Mouse (Mus musculus): ENCODE results near the gene Gm20388. TPM values are rescaled to one million over a fixed set of nuclear protein-coding genes. Genes with fewer than 3 reads are reported as not detected.

The Gm20388 gene
- polyA plus RNA-seq, 1 experiment from 2014 or later: 3.6 TPM

GRCm38 (mm10) chr8:120309326-120309725, 398.7 kb downstream of the Gm20388 start:
- Histone ChIP-seq H3K27ac (replicated peaks) (peak overlapping the region; percentile 63; the same call in 1 of the 2 replicates), H3K9me3 (no peaks in the 10 kb centered on the region), H3K36me3 (replicated peaks) (no peaks in the 10 kb centered on the region), H3K4me3 (no peak overlapping the region), H3K4me1 (peaks cover 75% of the 10 kb centered on the region), H3K27me3 (replicated peaks; ENCODE audit: low read depth, poor library complexity, severe bottlenecking) (peaks cover 84% of the 10 kb centered on the region)
- 60% methylated on average over 18 of the region's 18 CpGs for WGBS
- peak; percentile 60 for DNase-seq (ENCODE audit: low spot score)

DNA sequence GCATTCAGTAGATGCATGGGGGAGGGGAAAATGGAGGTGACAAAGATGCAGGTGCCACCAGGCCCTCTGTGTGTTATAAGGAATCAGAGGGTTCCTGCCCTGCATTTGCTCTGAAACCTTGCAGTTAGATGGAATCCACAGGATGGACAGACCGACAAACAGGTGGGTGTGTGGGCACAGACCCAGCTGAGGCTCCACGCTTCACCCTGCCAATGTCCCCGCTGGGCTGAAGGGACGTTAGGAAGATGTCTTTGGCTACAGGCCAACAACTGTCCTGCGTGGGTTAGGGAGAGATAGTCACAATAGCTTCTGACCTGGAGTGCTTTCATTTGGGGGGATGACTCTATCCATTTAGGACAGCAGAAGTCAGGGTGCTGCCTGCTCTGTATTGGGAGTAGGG, 399.4 kb downstream of the Gm20388 start:
- no peak for DNase-seq (ENCODE audit: low spot score)
- no peaks in the 10 kb centered on the region for H3K36me3 ChIP-seq (replicated peaks)
- H3K4me1 ChIP-seq: peaks cover 68% of the 10 kb centered on the region
- H3K4me3 ChIP-seq: no peak overlapping the region
- peaks cover 84% of the 10 kb centered on the region for H3K27me3 ChIP-seq (replicated peaks; ENCODE audit: low read depth, poor library complexity, severe bottlenecking)
- no peaks in the 10 kb centered on the region for H3K9me3 ChIP-seq
- WGBS: 87% methylated on average over 5 of the region's 5 CpGs
- 0 out of 2 replicates have a peak overlapping the region, but pooled peaks have one; percentile 63 for H3K27ac ChIP-seq (replicated peaks)

- 0 out of 2 replicates have a peak overlapping the region, but pooled peaks have one; percentile 45 for H3K27ac ChIP-seq (replicated peaks)
Measured at GRCm38 (mm10) chr8:120312452-120312851, 401.8 kb downstream of the Gm20388 start.

DNA sequence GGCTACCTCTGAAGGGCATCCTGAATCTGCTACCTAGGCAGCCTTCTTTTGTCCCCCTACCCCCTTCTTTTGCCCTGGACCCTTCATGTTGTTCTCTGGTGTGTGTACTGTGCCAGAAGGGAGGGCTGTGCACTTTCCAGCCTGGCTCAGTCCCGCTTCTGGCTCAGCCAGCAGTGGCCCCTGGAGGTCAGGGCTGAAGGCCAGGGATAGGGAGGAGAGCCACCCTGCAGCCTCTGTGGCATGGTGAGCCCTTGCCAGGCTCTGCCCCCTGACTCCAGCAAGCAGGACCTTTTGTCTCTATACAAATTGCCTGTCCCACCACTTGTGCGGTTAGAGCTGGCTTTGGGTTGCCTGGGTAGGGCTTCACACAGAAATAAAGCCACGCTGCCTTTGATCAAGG, 403.0 kb downstream of the Gm20388 start:
- no peaks in the 10 kb centered on the region for H3K36me3 ChIP-seq (replicated peaks)
- peaks cover 69% of the 10 kb centered on the region for H3K4me1 ChIP-seq
- no peak for DNase-seq (ENCODE audit: low spot score)
- WGBS: 76% methylated on average over 3 of the region's 3 CpGs
- H3K9me3 ChIP-seq: no peaks in the 10 kb centered on the region
- peaks cover 72% of the 10 kb centered on the region for H3K27me3 ChIP-seq (replicated peaks; ENCODE audit: low read depth, poor library complexity, severe bottlenecking)
- 0 out of 2 replicates have a peak overlapping the region, but pooled peaks have one; percentile 40 for H3K27ac ChIP-seq (replicated peaks)
- no peak overlapping the region for H3K4me3 ChIP-seq

More at GRCm38 (mm10) chr8:120312452-120312851, 401.8 kb downstream of the Gm20388 start:
- Histone ChIP-seq H3K36me3 (replicated peaks) (no peaks in the 10 kb centered on the region), H3K9me3 (no peaks in the 10 kb centered on the region), H3K27me3 (replicated peaks; ENCODE audit: low read depth, poor library complexity, severe bottlenecking) (peaks cover 77% of the 10 kb centered on the region), H3K4me1 (peaks cover 69% of the 10 kb centered on the region), H3K4me3 (no peak overlapping the region)
- 88% methylated on average over 4 of the region's 4 CpGs for WGBS
- no peak for DNase-seq (ENCODE audit: low spot score)

GRCm38 (mm10) chr8:120314932-120315331, 404.3 kb downstream of the Gm20388 start:
- H3K27ac ChIP-seq (replicated peaks): no peak overlapping the region
- WGBS: 82% methylated on average over 5 of the region's 5 CpGs
- DNase-seq (ENCODE audit: low spot score): no peak
- H3K9me3 ChIP-seq: no peaks in the 10 kb centered on the region
- peaks cover 60% of the 10 kb centered on the region for H3K27me3 ChIP-seq (replicated peaks; ENCODE audit: low read depth, poor library complexity, severe bottlenecking)
- H3K4me1 ChIP-seq: peaks cover 68% of the 10 kb centered on the region
- no peaks in the 10 kb centered on the region for H3K36me3 ChIP-seq (replicated peaks)
- no peak overlapping the region for H3K4me3 ChIP-seq

- WGBS: 86% methylated on average over 4 of the region's 4 CpGs
- H3K27me3 ChIP-seq (replicated peaks; ENCODE audit: low read depth, poor library complexity, severe bottlenecking): peaks cover 54% of the 10 kb centered on the region
- H3K4me1 ChIP-seq: peaks cover 66% of the 10 kb centered on the region
Measured at GRCm38 (mm10) chr8:120315644-120316043, 405.0 kb downstream of the Gm20388 start.

DNA sequence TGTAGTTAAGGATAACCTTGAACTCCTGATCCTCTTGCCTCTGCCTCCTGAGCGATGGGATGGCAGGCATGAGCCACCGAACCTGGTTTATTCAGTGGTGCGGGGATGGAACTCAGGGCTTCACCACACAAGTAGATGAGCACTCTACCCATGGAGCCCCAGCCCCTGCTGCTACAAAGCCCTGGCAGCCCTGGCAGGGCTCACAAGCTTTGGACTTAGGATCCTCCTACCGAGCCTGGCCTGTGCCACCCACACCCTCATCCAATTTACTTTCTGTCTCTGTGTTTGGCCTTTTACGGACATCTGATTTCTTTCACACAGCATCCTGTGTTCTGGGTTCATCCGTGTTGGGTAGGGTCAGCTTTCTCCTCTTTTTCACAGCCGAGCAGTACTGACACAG, 406.1 kb downstream of the Gm20388 start:
- peak overlapping the region; percentile 30; the same call in 1 of the 2 replicates for H3K27ac ChIP-seq (replicated peaks)
- WGBS: 87% methylated on average over 7 of the region's 7 CpGs
- H3K4me3 ChIP-seq: no peak overlapping the region
- peaks cover 43% of the 10 kb centered on the region for H3K27me3 ChIP-seq (replicated peaks; ENCODE audit: low read depth, poor library complexity, severe bottlenecking)
- peaks cover 63% of the 10 kb centered on the region for H3K4me1 ChIP-seq
- H3K36me3 ChIP-seq (replicated peaks): no peaks in the 10 kb centered on the region
- no peaks in the 10 kb centered on the region for H3K9me3 ChIP-seq
- no peak for DNase-seq (ENCODE audit: low spot score)

More at GRCm38 (mm10) chr8:120315644-120316043, 405.0 kb downstream of the Gm20388 start:
- DNase-seq (ENCODE audit: low spot score): no peak
- Histone ChIP-seq H3K27ac (replicated peaks) (no peak overlapping the region), H3K9me3 (no peaks in the 10 kb centered on the region), H3K4me3 (no peak overlapping the region), H3K36me3 (replicated peaks) (no peaks in the 10 kb centered on the region)

- Histone ChIP-seq H3K36me3 (replicated peaks) (no peaks in the 10 kb centered on the region), H3K4me1 (peaks cover 68% of the 10 kb centered on the region), H3K27ac (replicated peaks) (peak overlapping the region; percentile 59; the same call in 1 of the 2 replicates), H3K27me3 (replicated peaks; ENCODE audit: low read depth, poor library complexity, severe bottlenecking) (peaks cover 37% of the 10 kb centered on the region), H3K4me3 (no peak overlapping the region), H3K9me3 (no peaks in the 10 kb centered on the region)
- 91% methylated on average over 21 of the region's 21 CpGs for WGBS
- no peak for DNase-seq (ENCODE audit: low spot score)
Measured at GRCm38 (mm10) chr8:120317118-120317824, 406.6 kb downstream of the Gm20388 start.

DNA sequence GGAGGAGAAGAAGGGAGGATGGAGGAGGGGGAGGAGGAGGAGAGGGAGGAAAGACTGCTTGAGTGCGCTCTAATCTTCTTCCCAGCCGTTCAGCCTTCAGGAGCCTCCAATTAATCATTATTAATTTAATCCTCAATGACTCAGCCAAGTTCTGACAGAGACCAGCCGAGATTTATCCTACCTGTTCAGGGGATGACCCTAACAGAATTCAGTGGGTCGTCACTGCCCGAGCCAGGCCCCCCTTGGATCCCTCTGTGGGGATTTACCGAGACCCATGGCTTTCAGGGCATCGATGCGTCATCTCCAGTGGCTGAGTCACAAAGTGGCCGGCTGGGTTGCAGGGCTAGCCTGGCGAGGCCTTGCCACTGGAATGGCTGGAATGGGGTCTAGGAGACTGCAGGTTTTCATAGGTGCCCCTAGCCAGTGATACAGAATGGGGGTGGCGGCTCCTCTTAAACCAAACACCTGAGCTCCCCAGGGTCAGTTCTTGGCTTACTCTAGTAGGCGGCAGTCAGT, 407.9 kb downstream of the Gm20388 start:
- 69% methylated on average over 12 of the region's 12 CpGs for WGBS
- H3K9me3 ChIP-seq: no peaks in the 10 kb centered on the region
- no peaks in the 10 kb centered on the region for H3K36me3 ChIP-seq (replicated peaks)
- no peak overlapping the region for H3K27ac ChIP-seq (replicated peaks)
- H3K4me3 ChIP-seq: no peak overlapping the region
- DNase-seq (ENCODE audit: low spot score): no peak
- peaks cover 77% of the 10 kb centered on the region for H3K4me1 ChIP-seq
- H3K27me3 ChIP-seq (replicated peaks; ENCODE audit: low read depth, poor library complexity, severe bottlenecking): peaks cover 33% of the 10 kb centered on the region

DNA sequence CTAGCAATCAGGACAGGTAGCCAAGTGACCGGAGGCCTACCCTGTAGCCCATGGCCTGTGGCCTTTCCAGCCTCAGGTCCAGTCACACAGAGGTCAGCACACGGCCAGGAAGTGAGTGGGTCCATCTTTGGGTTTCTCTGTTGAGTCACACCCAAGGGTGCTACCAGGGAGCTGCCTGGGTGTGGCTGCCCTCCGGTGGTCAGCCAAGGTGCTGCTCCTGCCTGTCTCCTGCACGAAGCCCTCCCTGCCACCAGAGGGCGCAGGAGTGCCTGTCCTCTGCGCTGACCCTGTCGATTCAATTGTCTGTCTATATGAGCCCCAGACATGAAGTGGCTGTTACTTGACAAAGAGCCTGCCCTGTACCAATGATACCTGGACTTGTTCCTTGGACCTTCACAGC, 408.8 kb downstream of the Gm20388 start:
- no peaks in the 10 kb centered on the region for H3K9me3 ChIP-seq
- H3K36me3 ChIP-seq (replicated peaks): no peaks in the 10 kb centered on the region
- 20% methylated on average over 7 of the region's 7 CpGs for WGBS
- peak overlapping the region; percentile 58; the same call in 1 of the 2 replicates for H3K27ac ChIP-seq (replicated peaks)
- peaks cover 31% of the 10 kb centered on the region; the same call in 1 of the 2 replicates for H3K27me3 ChIP-seq (replicated peaks; ENCODE audit: low read depth, poor library complexity, severe bottlenecking)
- peaks cover 80% of the 10 kb centered on the region for H3K4me1 ChIP-seq
- DNase-seq (ENCODE audit: low spot score): peak; percentile 87
- no peak overlapping the region for H3K4me3 ChIP-seq

DNA sequence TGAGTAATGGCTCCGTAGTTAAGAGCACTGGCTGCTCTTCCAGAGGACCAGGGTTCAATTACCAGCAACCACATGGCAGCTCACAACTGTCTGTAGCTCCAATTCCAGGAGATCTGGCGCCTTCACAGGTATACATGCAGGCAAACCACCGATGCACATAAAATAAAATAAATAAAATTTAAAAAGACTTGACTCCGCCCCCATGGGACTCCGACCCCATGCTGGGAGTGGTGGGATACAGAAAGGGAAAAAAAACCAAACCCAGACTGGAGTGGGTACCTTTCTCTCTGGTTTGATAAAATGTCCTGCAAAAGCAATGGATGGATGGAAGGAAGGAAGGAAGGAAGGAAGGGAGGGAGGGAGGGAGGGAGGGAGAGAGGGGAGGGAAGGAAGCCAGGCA, 409.5 kb downstream of the Gm20388 start:
- peaks cover 36% of the 10 kb centered on the region; the same call in 1 of the 2 replicates for H3K27me3 ChIP-seq (replicated peaks; ENCODE audit: low read depth, poor library complexity, severe bottlenecking)
- 88% methylated on average over 5 of the region's 5 CpGs for WGBS
- H3K9me3 ChIP-seq: no peaks in the 10 kb centered on the region
- H3K27ac ChIP-seq (replicated peaks): 0 out of 2 replicates have a peak overlapping the region, but pooled peaks have one; percentile 58
- peaks cover 87% of the 10 kb centered on the region for H3K4me1 ChIP-seq
- no peak for DNase-seq (ENCODE audit: low spot score)
- H3K4me3 ChIP-seq: no peak overlapping the region
- no peaks in the 10 kb centered on the region for H3K36me3 ChIP-seq (replicated peaks)

GRCm38 (mm10) chr8:120321724-120322123, 411.1 kb downstream of the Gm20388 start:
- Histone ChIP-seq H3K36me3 (replicated peaks) (no peaks in the 10 kb centered on the region), H3K4me1 (peaks cover 88% of the 10 kb centered on the region), H3K27ac (replicated peaks) (peak overlapping the region; percentile 88), H3K27me3 (replicated peaks; ENCODE audit: low read depth, poor library complexity, severe bottlenecking) (peaks cover 36% of the 10 kb centered on the region), H3K4me3 (no peak overlapping the region), H3K9me3 (no peaks in the 10 kb centered on the region)
- 32% methylated on average over 6 of the region's 6 CpGs for WGBS
- peak; percentile 64 for DNase-seq (ENCODE audit: low spot score)

All from embryonic facial prominence, embryonic 10.5 days (tissue).